Mouse (Mus musculus): Measurements from ENCODE around the gene Gpr62.

- no peak for TF ChIP-seq CTCF (IDR thresholded peaks at IDR 0.05; ENCODE audit: borderline replicate concordance, control insufficient read depth, extremely low read depth, insufficient read depth, low read length, poor library complexity)
- TF ChIP-seq POLR2A (IDR thresholded peaks at IDR 0.05; ENCODE audit: control insufficient read depth, extremely low read depth, insufficient read depth, low read length, poor library complexity) = 0 out of 2 replicates have a peak, but pooled peaks have one; percentile 31
Measured at GRCm38 (mm10) chr9:106417841-106418625, 47.7 kb downstream of the Gpr62 start.

Data from thymus, adult 2 months (tissue).